Mouse (Mus musculus) C2C12 (cell line): ENCODE results near the gene Ece1.

Experiments
- CTCF ChIP-seq: IDR thresholded peaks from one replicate; pipeline ENCODE4 v1.5.1; 2011; ENCODE audit not compliant: control insufficient read depth, insufficient read depth, insufficient read length
- FOSL1 ChIP-seq: IDR thresholded peaks from one replicate; pipeline ENCODE4 v1.8.0; 2011; ENCODE audit warnings: mild to moderate bottlenecking, low read length; ENCODE audit not compliant: poor library complexity, insufficient read depth, severe bottlenecking
- MAX ChIP-seq: IDR thresholded peaks from one replicate; pipeline ENCODE4 v1.6.1; 2011; ENCODE audit warnings: mild to moderate bottlenecking, control low read depth

DNA sequence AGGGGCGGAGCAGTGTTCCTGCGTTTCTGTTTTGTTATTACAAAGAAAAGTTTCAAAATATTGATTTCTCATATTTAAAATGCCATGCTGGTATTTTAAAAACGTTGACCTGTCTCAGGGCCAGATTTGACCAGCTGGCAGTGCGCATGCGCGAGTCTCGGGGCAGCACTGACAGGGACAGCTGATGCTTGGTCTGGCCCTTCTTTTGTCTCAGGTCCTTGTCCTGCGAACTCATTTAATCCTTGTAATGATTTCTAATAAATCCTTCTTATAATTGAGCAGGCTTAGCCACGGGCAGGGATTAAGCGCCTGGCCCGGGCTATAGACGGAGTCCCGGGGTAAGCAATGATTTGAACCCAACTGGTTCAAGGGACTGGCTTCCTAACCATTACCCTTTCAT lies 40.2 kb downstream of the Ece1 start:
- TF ChIP-seq CTCF: no peak
- no peak for TF ChIP-seq MAX
- TF ChIP-seq FOSL1: no peak
